Mouse (Mus musculus) liver, embryonic 15.5 days (tissue): ENCODE measurements around the gene Scfd2. TPM values are rescaled to one million over a fixed set of nuclear protein-coding genes. Genes with fewer than 3 reads are reported as not detected.

ENCODE experiments used
- ATAC-seq: fragments of 200-750 bp; cut with Nextera tagmentation; 2 replicates; pipeline ENCODE4 v1.8.0; 2017; ENCODE audit warnings: moderate number of reproducible peaks, mild to moderate bottlenecking, moderate library complexity; ENCODE audit not compliant: insufficient read depth
- H3K27ac ChIP-seq: fragments of 300-500 bp; sonication (generic); replicated peaks from 2 replicates; pipeline ENCODE4 v1.5.1; 2015; ENCODE audit warnings: mild to moderate bottlenecking, inconsistent platforms
- H3K27me3 ChIP-seq: fragments of 300-500 bp; sonication (generic); 2 replicates; pipeline ENCODE4 v1.6.1; 2015; ENCODE audit warnings: mild to moderate bottlenecking, inconsistent platforms
- H3K36me3 ChIP-seq: fragments of 300-500 bp; sonication (generic); replicated peaks from 2 replicates; pipeline ENCODE4 v1.6.1; 2015; ENCODE audit warnings: moderate library complexity, mild to moderate bottlenecking, inconsistent platforms
- H3K4me1 ChIP-seq: fragments of 300-500 bp; sonication (generic); replicated peaks from 2 replicates; pipeline ENCODE4 v1.6.1; 2015; ENCODE audit warnings: inconsistent platforms
- H3K4me2 ChIP-seq: fragments of 300-500 bp; sonication (generic); 2 replicates; pipeline ENCODE4 v1.6.1; 2015; ENCODE audit warnings: moderate library complexity, mild to moderate bottlenecking, inconsistent platforms
- H3K4me3 ChIP-seq: fragments of 300-500 bp; sonication (generic); replicated peaks from 2 replicates; pipeline ENCODE4 v1.5.1; 2015; ENCODE audit warnings: mild to moderate bottlenecking, inconsistent platforms
- H3K9ac ChIP-seq: fragments of 300-500 bp; sonication (generic); 2 replicates; pipeline ENCODE4 v1.6.1; 2015; ENCODE audit warnings: moderate library complexity, mild to moderate bottlenecking, inconsistent platforms
- H3K9me3 ChIP-seq: fragments of 300-500 bp; sonication (generic); replicated peaks from 2 replicates; pipeline ENCODE4 v1.6.1; 2016; ENCODE audit warnings: inconsistent platforms
- WGBS: fragments of 180-500 bp; shearing (Covaris S2); methylation state at CpG from one replicate; pipeline ENCODE4 v1.1.7; 2015; ENCODE audit warnings: mixed read lengths; ENCODE audit not compliant: insufficient replicate concordance; 5-methylcytosine and 5-hydroxymethylcytosine counted together
- polyA plus RNA-seq: library from polyadenylated mRNA; unstranded; fragments of >200 nt; fragmentation: Nextera tagmentation; extraction: Ambion mirVana; gene quantifications from 2 replicates; pipeline ENCODE4 v1.2.1, GENCODE M21; 2015

Scfd2 gene
- polyA plus RNA-seq, 1 experiment from 2014 or later: 9.8 TPM

DNA sequence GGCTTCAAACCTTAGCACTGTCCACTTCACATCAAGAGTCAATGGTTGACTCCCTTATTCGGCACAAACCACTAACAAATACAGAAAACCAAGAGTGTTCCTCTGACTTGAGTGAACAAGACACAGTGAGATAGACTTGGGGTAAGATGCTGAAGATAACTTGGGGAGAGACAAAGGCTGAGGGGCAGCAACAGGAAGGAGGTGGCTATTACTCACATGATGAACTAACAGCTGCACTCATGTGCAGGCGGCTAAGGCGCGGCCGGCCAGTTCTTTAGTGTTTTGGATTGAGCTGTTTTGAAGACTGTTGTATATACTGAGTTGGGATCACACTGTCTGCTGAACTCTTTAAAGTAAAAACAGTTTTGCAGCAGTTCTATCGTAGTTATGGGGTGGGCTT lies 205.3 kb downstream of the Scfd2 start:
- Histone ChIP-seq H3K9ac (no peak overlapping the region), H3K27me3 (no peaks in the 10 kb centered on the region), H3K27ac (no peak overlapping the region), H3K9me3 (no peaks in the 10 kb centered on the region), H3K4me2 (no peak overlapping the region), H3K36me3 (no peaks in the 10 kb centered on the region), H3K4me1 (no peaks in the 10 kb centered on the region), H3K4me3 (no peak overlapping the region)
- 59% methylated on average over 6 of the region's 6 CpGs for WGBS
- ATAC-seq: no peak

DNA sequence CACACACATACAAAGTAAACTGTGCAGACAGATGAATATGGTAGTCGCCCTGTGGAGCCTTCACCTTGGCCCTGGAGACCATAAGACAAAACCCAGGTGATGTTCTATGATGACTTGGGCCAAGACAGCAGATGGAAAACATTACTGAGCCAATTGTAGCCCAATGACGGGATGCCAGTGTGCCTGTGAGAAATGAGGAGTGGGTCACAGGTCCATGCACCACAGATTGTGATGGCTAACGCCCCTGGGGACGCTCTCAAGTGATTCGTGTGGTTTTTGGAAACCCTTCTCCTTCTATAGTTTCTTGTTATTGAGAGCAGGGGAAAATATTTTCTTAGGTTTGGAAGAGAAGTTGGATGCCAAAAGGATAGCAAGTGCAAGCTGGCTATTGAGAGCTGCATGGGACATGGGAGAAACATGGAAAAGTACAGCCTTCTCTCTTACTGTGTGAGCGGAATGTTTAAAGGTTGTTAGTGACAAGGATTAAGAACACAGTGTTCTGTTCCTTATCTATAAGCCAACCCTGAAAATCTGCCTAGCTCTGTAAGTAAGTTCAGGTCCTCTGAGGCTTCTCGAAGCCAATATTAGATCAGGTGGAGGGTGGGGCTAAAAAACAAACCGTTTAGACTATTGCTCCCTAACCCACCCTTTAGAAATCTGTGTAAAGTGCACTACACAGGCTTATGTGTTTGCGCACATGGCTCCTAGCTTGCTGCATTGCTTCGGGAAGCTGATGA lies 210.4 kb downstream of the Scfd2 start:
- no peaks in the 10 kb centered on the region for H3K36me3 ChIP-seq
- 74% methylated on average over 10 of the region's 10 CpGs for WGBS
- no peak overlapping the region for H3K27ac ChIP-seq
- H3K4me1 ChIP-seq: peaks cover 29% of the 10 kb centered on the region
- H3K4me2 ChIP-seq: no peak overlapping the region
- ATAC-seq: no peak
- 0 out of 2 replicates have a peak overlapping the region, but pooled peaks have one; percentile 13 for H3K9ac ChIP-seq
- no peaks in the 10 kb centered on the region for H3K9me3 ChIP-seq
- no peak overlapping the region for H3K4me3 ChIP-seq
- no peaks in the 10 kb centered on the region for H3K27me3 ChIP-seq

DNA sequence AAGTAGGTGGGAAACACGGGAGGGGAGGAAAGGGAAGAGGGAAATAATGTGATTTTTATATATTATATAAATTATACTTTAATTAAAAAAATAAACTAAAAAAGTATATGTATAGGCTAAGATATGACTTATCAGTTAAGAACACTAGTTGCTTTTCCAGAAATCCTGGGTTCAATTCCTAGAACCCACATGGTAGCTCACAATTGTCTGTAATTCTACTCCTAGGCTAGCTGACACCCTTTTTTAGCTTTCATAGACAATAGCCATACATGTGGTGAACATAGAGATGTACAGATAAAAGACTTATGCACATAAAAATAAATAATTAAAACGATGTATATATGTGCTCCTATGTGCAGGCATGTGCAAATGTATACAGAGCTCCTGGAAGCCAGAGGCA lies 212.0 kb downstream of the Scfd2 start:
- H3K4me1 ChIP-seq: peaks cover 30% of the 10 kb centered on the region
- H3K9ac ChIP-seq: no peak overlapping the region
- no peaks in the 10 kb centered on the region for H3K27me3 ChIP-seq
- no peak overlapping the region for H3K4me2 ChIP-seq
- WGBS: 60% methylated on average over 2 of the region's 2 CpGs
- no peak overlapping the region for H3K27ac ChIP-seq
- ATAC-seq: no peak
- H3K4me3 ChIP-seq: no peak overlapping the region
- no peaks in the 10 kb centered on the region for H3K9me3 ChIP-seq
- H3K36me3 ChIP-seq: no peaks in the 10 kb centered on the region

- Histone ChIP-seq H3K36me3 (no peaks in the 10 kb centered on the region), H3K4me3 (no peak overlapping the region), H3K27me3 (no peaks in the 10 kb centered on the region), H3K9ac (no peak overlapping the region), H3K27ac (no peak overlapping the region), H3K4me2 (peak overlapping the region; percentile 32), H3K4me1 (peaks cover 30% of the 10 kb centered on the region), H3K9me3 (no peaks in the 10 kb centered on the region)
- peak; percentile 88 for ATAC-seq
- 40% methylated on average over 3 of the region's 3 CpGs for WGBS
Measured at GRCm38 (mm10) chr5:74317174-74317573, 214.4 kb downstream of the Scfd2 start.

GRCm38 (mm10) chr5:74316333-74316945 lies 215.1 kb downstream of the Scfd2 start:
- 82% methylated on average over 11 of the region's 11 CpGs for WGBS
- no peak overlapping the region for H3K9ac ChIP-seq
- no peaks in the 10 kb centered on the region for H3K9me3 ChIP-seq
- H3K4me2 ChIP-seq: peak overlapping the region; percentile 32
- H3K27me3 ChIP-seq: no peaks in the 10 kb centered on the region
- no peaks in the 10 kb centered on the region for H3K36me3 ChIP-seq
- H3K4me3 ChIP-seq: no peak overlapping the region
- ATAC-seq: 0 out of 2 replicates have a peak, but pooled peaks have one; percentile 29
- peak overlapping the region; percentile 30; the same call in 1 of the 2 replicates for H3K27ac ChIP-seq
- H3K4me1 ChIP-seq: peaks cover 30% of the 10 kb centered on the region

DNA sequence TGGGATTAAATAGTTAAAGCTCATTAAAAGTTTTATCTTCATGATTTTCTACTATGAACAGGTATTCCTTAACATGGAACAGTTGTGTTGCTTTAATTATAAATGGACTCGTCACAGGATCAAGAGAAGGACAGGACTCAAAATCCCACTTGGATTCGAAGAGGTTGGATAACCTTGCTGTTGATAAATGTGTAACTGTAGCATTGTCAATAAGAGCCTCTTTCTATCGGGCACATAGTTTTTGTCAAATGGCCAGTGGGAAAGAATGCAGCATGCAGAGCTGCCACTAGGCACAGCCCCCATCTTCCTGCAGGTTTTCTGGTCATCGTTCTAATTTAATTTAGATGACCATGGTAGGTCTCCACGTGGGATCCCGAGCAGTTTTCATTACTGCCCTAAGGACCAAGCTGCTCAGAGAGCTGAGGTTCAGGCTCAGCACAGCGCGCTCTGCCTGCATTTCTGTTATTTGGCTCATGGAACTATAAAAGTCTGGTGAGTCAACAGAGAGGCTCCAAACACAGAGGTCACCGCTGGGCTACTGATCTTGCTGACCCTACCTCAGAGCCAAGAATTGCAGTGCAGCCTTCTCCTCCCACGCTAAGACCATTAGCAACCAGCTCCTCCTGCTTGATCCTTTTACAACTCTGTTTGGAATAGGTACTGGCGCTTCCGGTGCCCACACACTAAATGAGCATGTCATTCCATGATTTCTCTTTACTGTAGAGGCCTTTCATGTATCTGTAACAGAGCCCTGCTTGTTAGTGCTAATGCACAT lies 215.9 kb downstream of the Scfd2 start:
- H3K9me3 ChIP-seq: no peaks in the 10 kb centered on the region
- 0 out of 2 replicates have a peak overlapping the region, but pooled peaks have one; percentile 15 for H3K4me2 ChIP-seq
- no peak overlapping the region for H3K4me3 ChIP-seq
- peak overlapping the region; percentile 30 for H3K27ac ChIP-seq
- 61% methylated on average over 12 of the region's 12 CpGs for WGBS
- H3K9ac ChIP-seq: no peak overlapping the region
- H3K36me3 ChIP-seq: no peaks in the 10 kb centered on the region
- ATAC-seq: peak; percentile 47
- H3K4me1 ChIP-seq: peaks cover 30% of the 10 kb centered on the region
- H3K27me3 ChIP-seq: no peaks in the 10 kb centered on the region

GRCm38 (mm10) chr5:74314501-74314900 lies 217.1 kb downstream of the Scfd2 start:
- H3K27me3 ChIP-seq: no peaks in the 10 kb centered on the region
- 65% methylated on average over 6 of the region's 6 CpGs for WGBS
- no peak overlapping the region for H3K9ac ChIP-seq
- H3K27ac ChIP-seq: no peak overlapping the region
- H3K9me3 ChIP-seq: no peaks in the 10 kb centered on the region
- no peaks in the 10 kb centered on the region for H3K36me3 ChIP-seq
- H3K4me1 ChIP-seq: peaks cover 30% of the 10 kb centered on the region
- no peak for ATAC-seq
- H3K4me2 ChIP-seq: no peak overlapping the region
- H3K4me3 ChIP-seq: no peak overlapping the region

DNA sequence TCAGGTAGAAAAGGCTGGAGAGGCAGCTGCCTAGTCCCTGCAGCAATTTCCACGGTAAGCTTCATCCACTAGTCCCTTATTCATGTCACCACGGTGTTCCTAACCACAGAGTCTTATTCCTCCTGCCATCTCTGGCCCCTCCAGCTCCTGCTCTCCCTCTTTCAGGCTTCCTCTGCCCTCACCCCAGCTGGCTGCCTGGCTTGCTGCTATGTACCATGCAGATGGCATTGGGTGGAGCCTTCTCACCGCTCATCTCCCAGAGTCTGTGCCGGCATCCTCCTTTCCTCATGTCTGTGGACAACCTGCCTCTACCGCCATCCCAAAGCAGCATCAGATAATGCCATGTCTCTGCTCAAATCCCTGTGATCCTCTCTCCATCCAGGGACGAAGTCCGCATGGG lies 218.0 kb downstream of the Scfd2 start:
- H3K36me3 ChIP-seq: no peaks in the 10 kb centered on the region
- H3K9ac ChIP-seq: no peak overlapping the region
- no peak overlapping the region for H3K4me2 ChIP-seq
- no peak overlapping the region for H3K27ac ChIP-seq
- WGBS: 78% methylated on average over 7 of the region's 7 CpGs
- H3K27me3 ChIP-seq: no peaks in the 10 kb centered on the region
- no peaks in the 10 kb centered on the region for H3K9me3 ChIP-seq
- H3K4me1 ChIP-seq: peaks cover 22% of the 10 kb centered on the region
- ATAC-seq: no peak
- no peak overlapping the region for H3K4me3 ChIP-seq

GRCm38 (mm10) chr5:74311865-74312264 lies 219.7 kb downstream of the Scfd2 start:
- Histone ChIP-seq H3K27me3 (no peaks in the 10 kb centered on the region), H3K4me2 (no peak overlapping the region), H3K4me1 (peaks cover 8% of the 10 kb centered on the region), H3K4me3 (no peak overlapping the region), H3K27ac (no peak overlapping the region), H3K9ac (no peak overlapping the region), H3K9me3 (no peaks in the 10 kb centered on the region), H3K36me3 (no peaks in the 10 kb centered on the region)
- WGBS: 61% methylated on average over 6 of the region's 6 CpGs
- ATAC-seq: no peak

DNA sequence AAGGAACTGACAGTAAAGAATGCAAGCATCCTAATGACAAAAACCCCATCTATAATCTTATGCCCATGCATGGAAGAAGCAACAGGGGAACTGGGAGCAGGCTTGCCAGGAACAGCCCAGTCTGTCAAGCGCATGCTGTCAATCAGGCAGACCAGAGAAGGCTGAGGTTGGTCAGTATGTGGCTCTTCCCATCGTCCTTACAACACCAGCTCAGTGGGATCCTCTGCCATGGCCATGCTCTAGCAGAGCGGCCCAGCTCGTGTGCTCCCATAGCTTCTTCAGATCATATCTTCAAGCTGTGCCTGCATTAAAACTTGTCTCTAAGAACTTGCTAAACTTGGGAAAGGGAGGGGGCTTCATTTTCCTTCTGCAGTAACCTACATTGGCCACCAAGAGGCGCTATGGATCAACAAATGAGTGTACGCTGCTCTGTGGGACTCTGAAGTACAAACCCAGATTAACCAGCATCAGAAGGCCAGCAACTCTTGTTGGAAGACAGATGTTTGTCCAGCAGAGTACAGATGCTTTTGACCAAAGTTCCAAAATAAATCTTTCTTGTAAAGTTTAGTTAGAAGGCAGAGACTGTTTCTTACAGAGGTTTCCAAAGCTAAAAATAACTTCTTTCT lies 220.2 kb downstream of the Scfd2 start:
- Histone ChIP-seq H3K36me3 (no peaks in the 10 kb centered on the region), H3K4me2 (no peak overlapping the region), H3K9me3 (no peaks in the 10 kb centered on the region), H3K9ac (no peak overlapping the region), H3K27me3 (no peaks in the 10 kb centered on the region), H3K4me1 (peaks cover 2% of the 10 kb centered on the region), H3K27ac (no peak overlapping the region), H3K4me3 (no peak overlapping the region)
- WGBS: 31% methylated on average over 6 of the region's 6 CpGs
- ATAC-seq: no peak

DNA sequence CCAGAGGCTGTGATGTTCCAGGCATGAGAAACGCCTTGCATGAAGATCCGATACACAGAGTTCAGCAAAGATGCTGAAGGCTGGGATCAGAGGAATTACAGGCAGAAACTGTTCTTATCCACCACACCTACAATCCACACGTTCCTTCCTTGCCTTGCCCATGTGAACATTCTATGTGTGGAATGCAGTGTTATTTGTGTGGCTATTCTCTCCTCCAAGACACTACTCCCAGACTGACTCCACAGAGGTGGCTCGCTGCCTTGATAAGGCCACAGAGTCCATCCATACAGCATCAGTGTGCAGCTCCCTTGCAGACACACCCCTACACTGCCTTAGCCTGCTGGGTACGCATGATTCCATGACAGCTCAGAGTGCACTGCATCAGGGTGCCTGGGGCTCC lies 221.5 kb downstream of the Scfd2 start:
- no peak overlapping the region for H3K27ac ChIP-seq
- no peak overlapping the region for H3K4me2 ChIP-seq
- H3K27me3 ChIP-seq: no peaks in the 10 kb centered on the region
- H3K9me3 ChIP-seq: no peaks in the 10 kb centered on the region
- no peak overlapping the region for H3K9ac ChIP-seq
- no peak for ATAC-seq
- H3K4me1 ChIP-seq: no peaks in the 10 kb centered on the region
- 70% methylated on average over 5 of the region's 5 CpGs for WGBS
- no peak overlapping the region for H3K4me3 ChIP-seq
- H3K36me3 ChIP-seq: no peaks in the 10 kb centered on the region
